Mouse (Mus musculus) cerebellum, adult (tissue): ENCODE measurements around the gene Rhox3a.
"Not testable (repeated sequence)": the region's sequence is repeated elsewhere in the genome, so short reads cannot be mapped to it uniquely, and the experiment has no call there.

Experiments
- ATAC-seq: cut with Nextera tagmentation; 2 replicates; pipeline ENCODE4 v1.9.2; 2017; ENCODE audit warnings: mild to moderate bottlenecking, moderate library complexity, mixed read lengths; ENCODE audit not compliant: insufficient number of reproducible peaks, low FRiP score, low TSS enrichment

Gene Rhox3a

DNA sequence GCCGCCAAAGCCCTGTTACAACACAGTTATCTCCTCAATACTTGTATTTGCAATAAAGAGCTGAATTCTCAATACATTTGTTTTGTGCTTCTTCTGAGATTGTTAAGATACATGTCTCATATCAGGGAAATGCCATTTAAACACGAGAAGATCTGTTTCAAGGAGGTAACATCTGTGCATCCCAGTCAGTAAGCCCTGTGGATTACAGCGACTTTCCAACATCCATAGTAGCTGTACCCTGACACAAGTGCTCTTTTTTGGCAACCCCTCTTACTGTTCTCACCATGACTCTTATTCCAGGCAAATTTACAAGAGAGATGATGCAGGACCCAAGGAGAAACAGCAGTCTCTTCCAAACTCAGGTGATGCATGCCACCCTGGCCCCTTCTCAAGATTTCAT lies at the start of gene Rhox3a:
Gene Rhox3a, plus strand, starts transcription at position 301 of the 400 bp plus-strand sequence.
- ATAC-seq, result not testable (repeated sequence)

DNA sequence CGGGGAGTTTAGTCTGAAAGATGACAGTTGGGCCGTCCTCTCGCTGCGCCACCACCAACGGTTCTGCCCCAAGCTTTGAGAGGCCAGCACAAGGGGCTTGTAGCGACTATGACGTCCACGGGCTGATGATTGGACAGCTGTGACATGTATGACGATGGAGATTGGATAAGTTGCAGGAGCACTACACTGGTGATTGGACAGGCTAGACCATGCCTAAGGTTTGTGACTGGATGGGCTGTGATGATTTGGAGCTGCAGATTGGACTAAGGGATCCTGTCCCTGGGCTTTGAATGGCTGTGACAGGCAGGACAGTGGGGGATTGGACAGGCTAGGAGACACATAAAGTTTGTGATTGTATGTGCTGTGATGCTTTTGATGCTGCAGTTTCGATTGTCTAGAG lies 38.8 kb upstream of the Rhox3a start, which contains the start of gene Gm9:
Gene Gm9, minus strand, starts transcription at position 101 of the 400 bp plus-strand sequence.
- no peak for ATAC-seq

DNA sequence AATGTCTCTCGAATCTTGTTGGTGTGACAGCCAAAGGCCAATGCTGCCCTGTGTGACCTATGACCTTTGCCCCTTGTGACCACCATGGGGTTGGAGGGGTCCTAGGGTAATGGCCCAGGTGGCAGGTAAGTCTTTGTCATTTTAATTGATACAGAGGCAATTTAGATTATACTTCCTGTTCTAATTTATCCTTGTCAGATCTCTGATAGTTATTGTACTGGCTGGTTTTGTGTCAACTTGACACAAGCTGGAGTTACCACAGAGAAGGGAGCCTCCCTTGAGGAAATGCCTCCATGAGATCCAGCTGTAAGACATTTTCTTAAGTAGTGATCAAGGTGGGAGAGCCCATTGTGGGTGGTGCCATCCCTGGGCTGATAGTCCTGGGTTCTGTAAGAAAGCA lies 27.6 kb upstream of the Rhox3a start, which contains the start of gene Rhox1:
Gene Rhox1, minus strand, starts transcription at position 101 of the 400 bp plus-strand sequence.
- not testable (repeated sequence) for ATAC-seq

DNA sequence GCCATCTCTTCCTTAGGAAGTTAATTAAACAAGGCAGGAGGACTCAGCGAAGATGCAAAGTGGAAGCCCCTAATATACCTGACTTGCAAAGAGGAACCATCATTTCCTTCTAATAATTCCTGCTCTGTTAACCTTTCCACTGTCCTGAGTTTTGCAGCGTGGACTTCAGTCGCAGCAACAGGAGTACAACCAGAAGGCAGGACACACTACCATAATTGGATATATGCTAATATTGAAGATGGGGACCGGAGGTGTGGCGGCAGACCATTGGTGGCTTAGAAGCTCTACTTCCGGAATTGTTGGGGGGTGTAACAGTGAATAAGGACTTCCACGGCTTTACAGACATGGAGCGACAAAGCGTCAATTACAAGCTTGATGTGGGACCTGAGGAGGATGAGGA lies 5.0 kb upstream of the Rhox3a start, which contains the start of gene Rhox2a:
Gene Rhox2a, plus strand, starts transcription at position 301 of the 400 bp plus-strand sequence.
- ATAC-seq, result not testable (repeated sequence)

DNA sequence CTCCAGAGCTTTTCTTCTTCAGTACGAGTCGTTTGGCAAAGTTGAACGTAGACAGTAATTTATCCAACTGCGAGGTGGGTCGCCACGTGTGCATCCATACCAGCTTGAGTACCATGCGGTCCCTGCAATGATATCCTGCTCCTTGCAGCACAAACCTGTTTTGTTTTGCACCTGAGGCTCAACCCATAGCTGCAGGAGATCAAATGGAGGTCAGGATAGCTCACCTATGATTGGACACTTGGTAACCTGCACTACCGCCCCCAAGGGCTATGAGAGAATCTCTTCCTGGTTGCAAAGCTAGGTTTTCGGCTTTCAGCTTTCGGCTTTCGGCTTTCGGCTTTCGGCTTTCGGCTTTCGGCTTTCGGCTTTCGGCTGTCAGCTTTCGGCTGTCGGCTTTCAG lies 15.3 kb downstream of the Rhox3a start, which contains the start of gene Rhox4a:
Gene Rhox4a, plus strand, starts transcription at position 301 of the 400 bp plus-strand sequence.
- not testable (repeated sequence) for ATAC-seq
